Mouse (Mus musculus): ENCODE measurements around the gene Calm5. TPM values are rescaled to one million over a fixed set of nuclear protein-coding genes. Genes with fewer than 3 reads are reported as not detected.

Calm5 gene
- total and polyA plus RNA-seq, 2 experiments, result not detected

- WGBS, result 69% methylated on average over 5 of the region's 5 CpGs
- Histone ChIP-seq H3K79me2 (ENCODE audit: control insufficient read depth, insufficient read depth, low read length) (no peaks in the 10 kb centered on the region), H3K4me3 (ENCODE audit: insufficient read depth, low read depth, low read length) (no peak overlapping the region)
These were observed 35.8 kb upstream of the Calm5 start for GRCm38 (mm10) chr13:3818012-3818739.

GRCm38 (mm10) chr13:3818740-3819076 is 35.3 kb upstream of the Calm5 start:
- Histone ChIP-seq H3K9ac (ENCODE audit: low read depth, low read length) (no peak overlapping the region), H3K79me2 (ENCODE audit: control insufficient read depth, insufficient read depth, low read length) (no peaks in the 10 kb centered on the region), H3K4me1 (ENCODE audit: control insufficient read depth, insufficient read depth, low read length) (no peaks in the 10 kb centered on the region), H3K36me3 (ENCODE audit: control insufficient read depth, insufficient read depth, low read length) (no peaks in the 10 kb centered on the region), H3K27ac (replicated peaks; ENCODE audit: insufficient read depth, low read depth, low read length) (no peak overlapping the region), H3K27me3 (ENCODE audit: control insufficient read depth, insufficient read depth, low read length) (no peaks in the 10 kb centered on the region), H3K4me3 (ENCODE audit: insufficient read depth, low read depth, low read length) (no peak overlapping the region)
- TF ChIP-seq POLR2A (IDR thresholded peaks at IDR 0.05; ENCODE audit: extremely low read depth, insufficient read depth, low read length) (no peak), CTCF (IDR thresholded peaks at IDR 0.05; ENCODE audit: low read depth, low read length) (no peak)
- no peak for DNase-seq (ENCODE audit: extremely low read depth, low read depth, low spot score)
- 87% methylated on average over 2 of the region's 2 CpGs for WGBS

More at GRCm38 (mm10) chr13:3818012-3818739, 35.8 kb upstream of the Calm5 start:
- Histone ChIP-seq H3K36me3 (ENCODE audit: control insufficient read depth, insufficient read depth, low read length) (no peaks in the 10 kb centered on the region), H3K27ac (replicated peaks; ENCODE audit: insufficient read depth, low read depth, low read length) (no peak overlapping the region), H3K9ac (ENCODE audit: low read depth, low read length) (no peak overlapping the region), H3K27me3 (ENCODE audit: control insufficient read depth, insufficient read depth, low read length) (no peaks in the 10 kb centered on the region), H3K4me1 (ENCODE audit: control insufficient read depth, insufficient read depth, low read length) (no peaks in the 10 kb centered on the region)
- DNase-seq (ENCODE audit: extremely low read depth, low read depth, low spot score), result no peak
- TF ChIP-seq CTCF (IDR thresholded peaks at IDR 0.05; ENCODE audit: low read depth, low read length) (no peak), POLR2A (IDR thresholded peaks at IDR 0.05; ENCODE audit: extremely low read depth, insufficient read depth, low read length) (no peak)

- no peaks in the 10 kb centered on the region for H3K27me3 ChIP-seq (ENCODE audit: control insufficient read depth, insufficient read depth, low read length)
- no peaks in the 10 kb centered on the region for H3K4me1 ChIP-seq (ENCODE audit: control insufficient read depth, insufficient read depth, low read length)
- no peak overlapping the region for H3K9ac ChIP-seq (ENCODE audit: low read depth, low read length)
- H3K79me2 ChIP-seq (ENCODE audit: control insufficient read depth, insufficient read depth, low read length), result no peaks in the 10 kb centered on the region
- no peak for DNase-seq (ENCODE audit: extremely low read depth, low read depth, low spot score)
- TF ChIP-seq POLR2A (IDR thresholded peaks at IDR 0.05; ENCODE audit: extremely low read depth, insufficient read depth, low read length), result no peak
- TF ChIP-seq CTCF (IDR thresholded peaks at IDR 0.05; ENCODE audit: low read depth, low read length), result no peak
- WGBS, result 66% methylated on average over 4 of the region's 4 CpGs
- no peak overlapping the region for H3K27ac ChIP-seq (replicated peaks; ENCODE audit: insufficient read depth, low read depth, low read length)
- H3K4me3 ChIP-seq (ENCODE audit: insufficient read depth, low read depth, low read length), result no peak overlapping the region
- no peaks in the 10 kb centered on the region for H3K36me3 ChIP-seq (ENCODE audit: control insufficient read depth, insufficient read depth, low read length)
These were observed 31.9 kb upstream of the Calm5 start for GRCm38 (mm10) chr13:3822105-3822504.

- no peak overlapping the region for H3K9ac ChIP-seq (ENCODE audit: low read depth, low read length)
- no peaks in the 10 kb centered on the region for H3K4me1 ChIP-seq (ENCODE audit: control insufficient read depth, insufficient read depth, low read length)
- no peak overlapping the region for H3K4me3 ChIP-seq (ENCODE audit: insufficient read depth, low read depth, low read length)
- H3K27ac ChIP-seq (replicated peaks; ENCODE audit: insufficient read depth, low read depth, low read length), result no peak overlapping the region
- H3K36me3 ChIP-seq (ENCODE audit: control insufficient read depth, insufficient read depth, low read length), result no peaks in the 10 kb centered on the region
- H3K27me3 ChIP-seq (ENCODE audit: control insufficient read depth, insufficient read depth, low read length), result no peaks in the 10 kb centered on the region
- no peak for TF ChIP-seq CTCF (IDR thresholded peaks at IDR 0.05; ENCODE audit: low read depth, low read length)
- no peak for TF ChIP-seq POLR2A (IDR thresholded peaks at IDR 0.05; ENCODE audit: extremely low read depth, insufficient read depth, low read length)
- no peaks in the 10 kb centered on the region for H3K79me2 ChIP-seq (ENCODE audit: control insufficient read depth, insufficient read depth, low read length)
- no peak for DNase-seq (ENCODE audit: extremely low read depth, low read depth, low spot score)
These were observed 28.2 kb upstream of the Calm5 start for GRCm38 (mm10) chr13:3825726-3826125.

GRCm38 (mm10) chr13:3831546-3831945 is 22.4 kb upstream of the Calm5 start:
- no peak for DNase-seq (ENCODE audit: extremely low read depth, low read depth, low spot score)
- Histone ChIP-seq H3K4me1 (ENCODE audit: control insufficient read depth, insufficient read depth, low read length) (no peaks in the 10 kb centered on the region), H3K27ac (replicated peaks; ENCODE audit: insufficient read depth, low read depth, low read length) (no peak overlapping the region), H3K36me3 (ENCODE audit: control insufficient read depth, insufficient read depth, low read length) (no peaks in the 10 kb centered on the region), H3K4me3 (ENCODE audit: insufficient read depth, low read depth, low read length) (no peak overlapping the region), H3K9ac (ENCODE audit: low read depth, low read length) (no peak overlapping the region), H3K27me3 (ENCODE audit: control insufficient read depth, insufficient read depth, low read length) (no peaks in the 10 kb centered on the region), H3K79me2 (ENCODE audit: control insufficient read depth, insufficient read depth, low read length) (no peaks in the 10 kb centered on the region)
- 76% methylated on average over 5 of the region's 5 CpGs for WGBS
- TF ChIP-seq CTCF (IDR thresholded peaks at IDR 0.05; ENCODE audit: low read depth, low read length) (no peak), POLR2A (IDR thresholded peaks at IDR 0.05; ENCODE audit: extremely low read depth, insufficient read depth, low read length) (no peak)

- H3K27ac ChIP-seq (replicated peaks; ENCODE audit: insufficient read depth, low read depth, low read length), result no peak overlapping the region
- H3K27me3 ChIP-seq (ENCODE audit: control insufficient read depth, insufficient read depth, low read length), result no peaks in the 10 kb centered on the region
- H3K4me1 ChIP-seq (ENCODE audit: control insufficient read depth, insufficient read depth, low read length), result no peaks in the 10 kb centered on the region
- H3K9ac ChIP-seq (ENCODE audit: low read depth, low read length), result no peak overlapping the region
- 77% methylated on average over 1 of the region's 1 CpGs for WGBS
- H3K4me3 ChIP-seq (ENCODE audit: insufficient read depth, low read depth, low read length), result no peak overlapping the region
- no peaks in the 10 kb centered on the region for H3K36me3 ChIP-seq (ENCODE audit: control insufficient read depth, insufficient read depth, low read length)
- DNase-seq (ENCODE audit: extremely low read depth, low read depth, low spot score), result no peak
- no peaks in the 10 kb centered on the region for H3K79me2 ChIP-seq (ENCODE audit: control insufficient read depth, insufficient read depth, low read length)
- TF ChIP-seq POLR2A (IDR thresholded peaks at IDR 0.05; ENCODE audit: extremely low read depth, insufficient read depth, low read length) (no peak), CTCF (IDR thresholded peaks at IDR 0.05; ENCODE audit: low read depth, low read length) (no peak)
These were observed 22.0 kb upstream of the Calm5 start for GRCm38 (mm10) chr13:3831994-3832393.

All from liver, adult 2 months (tissue).